Mouse (Mus musculus): Measurements from ENCODE around the gene Myl9.

DNA sequence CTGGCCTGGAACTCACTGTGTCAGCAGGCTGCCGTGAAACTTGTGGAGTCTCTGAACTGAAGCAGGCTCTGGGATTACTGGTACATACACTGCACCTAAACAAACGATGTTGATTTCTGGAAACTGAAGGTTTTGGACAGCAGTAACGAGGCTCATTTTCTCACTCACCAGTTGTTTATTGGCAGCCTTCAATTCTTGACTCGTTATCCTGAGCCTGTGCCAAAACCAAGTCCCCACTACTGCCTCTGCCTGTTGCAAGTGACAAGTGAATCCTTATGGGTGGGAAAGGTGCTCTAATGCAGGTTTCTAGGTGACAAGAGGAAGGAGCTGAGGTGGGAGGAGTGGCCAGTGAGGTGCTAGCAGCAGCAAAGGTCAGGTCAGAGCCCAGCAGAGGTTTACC is 33.2 kb upstream of the Myl9 start:
- no peak for TF ChIP-seq CTCF (IDR thresholded peaks at IDR 0.05; ENCODE audit: low read depth)
- no peak for TF ChIP-seq EP300 (IDR thresholded peaks at IDR 0.05; ENCODE audit: low read depth)
